Mouse (Mus musculus) liver, embryonic 14.5 days (tissue): Measurements from ENCODE around the gene Sbno2.

Source experiments
- CTCF ChIP-seq: IDR thresholded peaks from 2 replicates; pipeline ENCODE4 v1.5.1; 2016; ENCODE audit warnings: antibody characterized with exemption, low read depth, control low read depth
- EP300 ChIP-seq: IDR thresholded peaks from 2 replicates; pipeline ENCODE4 v1.6.1; 2016; ENCODE audit warnings: antibody characterized with exemption, low read depth

DNA sequence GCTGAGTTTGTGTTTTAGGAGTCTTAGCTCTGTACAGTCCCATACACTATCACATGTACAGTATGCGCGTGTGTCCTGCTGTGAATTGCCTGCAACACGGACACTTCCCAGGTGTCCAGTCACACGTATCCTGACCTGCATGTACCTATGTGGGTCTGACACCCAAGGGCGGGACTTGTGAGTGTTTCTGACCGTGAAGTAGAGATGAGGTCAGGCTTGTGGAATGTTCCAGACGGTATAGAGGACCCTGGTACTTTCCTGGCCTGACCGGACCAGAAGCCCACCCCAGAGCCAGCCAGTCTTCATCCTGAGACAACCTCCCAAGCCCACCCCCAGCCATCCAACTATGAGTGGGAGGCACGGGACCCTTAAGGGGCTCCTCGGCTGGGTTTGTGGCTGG, 89.8 kb downstream of the Sbno2 start:
- TF ChIP-seq CTCF (no peak), EP300 (no peak)
